Mouse (Mus musculus) ovary, adult 18-20 months (tissue): ENCODE results near the gene Ubald2.
A peak's percentile ranks its signal among the peaks of the same experiment; 100 is the strongest.
"Not testable (repeated sequence)": the region's sequence is repeated elsewhere in the genome, so short reads cannot be mapped to it uniquely, and the experiment has no call there.

ENCODE experiments used
- DNase-seq: peaks from one replicate; pipeline ENCODE4 v3.0.0; 2022; ENCODE audit warnings: low spot score, mixed read lengths

The Ubald2 gene

GRCm38 (mm10) chr11:116463833-116464232 lies 29.9 kb downstream of the Ubald2 start:
- peak; percentile 70 for DNase-seq

- DNase-seq, result no peak
Measured at GRCm38 (mm10) chr11:116466141-116466540, 32.2 kb downstream of the Ubald2 start, which contains the start of gene Qrich2. Qrich2 (minus strand) TSS chr11:116466241.

- DNase-seq, result not testable (repeated sequence)
Measured at GRCm38 (mm10) chr11:116468338-116468737, 34.4 kb downstream of the Ubald2 start.

GRCm38 (mm10) chr11:116470249-116470648 lies 36.4 kb downstream of the Ubald2 start:
- no peak for DNase-seq

GRCm38 (mm10) chr11:116470896-116471295 lies 37.0 kb downstream of the Ubald2 start:
- DNase-seq, result no peak

- DNase-seq, result no peak
Measured at GRCm38 (mm10) chr11:116472275-116472674, 38.4 kb downstream of the Ubald2 start.

GRCm38 (mm10) chr11:116476041-116476440 lies 42.1 kb downstream of the Ubald2 start:
- DNase-seq, result peak; percentile 54

GRCm38 (mm10) chr11:116476696-116477095 lies 42.8 kb downstream of the Ubald2 start:
- no peak for DNase-seq

- no peak for DNase-seq
Measured at GRCm38 (mm10) chr11:116477160-116477759, 43.4 kb downstream of the Ubald2 start.

- DNase-seq, result no peak
Measured at GRCm38 (mm10) chr11:116478978-116479377, 45.1 kb downstream of the Ubald2 start.

GRCm38 (mm10) chr11:116479832-116480231 lies 45.9 kb downstream of the Ubald2 start:
- no peak for DNase-seq

GRCm38 (mm10) chr11:116480975-116481374 lies 47.1 kb downstream of the Ubald2 start:
- DNase-seq, result no peak

GRCm38 (mm10) chr11:116481776-116482175 lies 47.9 kb downstream of the Ubald2 start:
- DNase-seq, result no peak

GRCm38 (mm10) chr11:116484261-116484660 lies 50.4 kb downstream of the Ubald2 start:
- DNase-seq, result no peak

GRCm38 (mm10) chr11:116488207-116488606 lies 54.3 kb downstream of the Ubald2 start:
- no peak for DNase-seq
